Mouse (Mus musculus): Measurements from ENCODE around the gene Ttll11. TPM values are rescaled to one million over a fixed set of nuclear protein-coding genes. Genes with fewer than 3 reads are reported as not detected.

Gene Ttll11
- polyA plus RNA-seq, 1 experiment from 2014 or later: 0.86 TPM

GRCm38 (mm10) chr2:35874421-35874820 is 105.3 kb downstream of the Ttll11 start:
- no peak overlapping the region for H3K4me3 ChIP-seq
- no peak overlapping the region for H3K9ac ChIP-seq
- peaks cover 19% of the 10 kb centered on the region for H3K27me3 ChIP-seq (replicated peaks)
- 81% methylated on average over 8 of the region's 8 CpGs for WGBS
- peaks cover 19% of the 10 kb centered on the region for H3K4me1 ChIP-seq
- no peak for ATAC-seq (ENCODE audit: extremely low read depth, insufficient number of reproducible peaks, low FRiP score, low TSS enrichment)
- no peaks in the 10 kb centered on the region for H3K9me3 ChIP-seq
- H3K36me3 ChIP-seq: no peaks in the 10 kb centered on the region
- H3K4me2 ChIP-seq: no peak overlapping the region
- H3K27ac ChIP-seq (replicated peaks): no peak overlapping the region

DNA sequence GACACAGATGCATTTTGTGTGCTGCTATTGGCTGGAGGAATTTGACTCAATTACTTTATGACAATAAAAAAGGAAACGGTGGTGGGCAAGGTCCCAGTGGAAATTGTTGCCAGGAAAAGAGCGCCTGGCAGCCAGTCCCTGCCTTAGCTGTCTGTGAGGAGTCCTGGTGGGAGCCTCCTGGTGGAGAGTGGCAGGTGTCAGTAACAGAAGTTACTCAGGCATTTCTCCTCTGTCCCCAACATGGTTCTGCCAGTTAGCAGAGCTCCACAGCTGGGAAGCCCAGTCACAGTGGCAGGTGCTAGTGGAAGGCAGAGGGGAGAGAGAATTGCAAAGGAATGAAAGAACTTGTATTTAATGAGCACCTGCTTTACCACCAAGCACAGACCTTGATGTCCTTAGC is 110.5 kb downstream of the Ttll11 start:
- Histone ChIP-seq H3K27ac (replicated peaks) (no peak overlapping the region), H3K4me1 (no peaks in the 10 kb centered on the region), H3K9me3 (no peaks in the 10 kb centered on the region), H3K27me3 (replicated peaks) (peaks cover 12% of the 10 kb centered on the region), H3K4me3 (no peak overlapping the region), H3K36me3 (no peaks in the 10 kb centered on the region), H3K9ac (no peak overlapping the region), H3K4me2 (no peak overlapping the region)
- WGBS: 55% methylated on average over 2 of the region's 2 CpGs
- ATAC-seq (ENCODE audit: extremely low read depth, insufficient number of reproducible peaks, low FRiP score, low TSS enrichment): no peak

DNA sequence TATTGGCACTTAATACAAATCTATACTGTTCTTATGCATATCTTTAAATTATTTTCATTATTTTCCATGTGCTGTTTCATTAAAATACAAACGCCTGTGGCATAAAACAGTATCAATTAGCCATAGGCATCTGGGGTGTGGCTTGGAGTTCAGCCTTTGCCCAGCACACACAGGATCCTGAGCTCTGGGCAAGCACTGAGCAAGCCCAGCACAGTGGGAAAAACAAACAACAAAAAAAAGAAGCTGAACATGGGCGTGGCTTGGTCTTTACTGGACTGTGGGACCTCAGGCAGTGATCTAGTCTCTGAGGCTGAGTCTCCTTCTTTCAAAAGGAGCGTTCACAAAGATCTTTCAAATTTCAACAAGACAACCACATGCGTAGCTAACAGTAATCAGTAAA is 116.4 kb downstream of the Ttll11 start:
- H3K4me2 ChIP-seq: no peak overlapping the region
- no peaks in the 10 kb centered on the region for H3K36me3 ChIP-seq
- no peak for ATAC-seq (ENCODE audit: extremely low read depth, insufficient number of reproducible peaks, low FRiP score, low TSS enrichment)
- H3K27ac ChIP-seq (replicated peaks): no peak overlapping the region
- H3K27me3 ChIP-seq (replicated peaks): peaks cover 19% of the 10 kb centered on the region
- no peak overlapping the region for H3K9ac ChIP-seq
- H3K9me3 ChIP-seq: no peaks in the 10 kb centered on the region
- no peak overlapping the region for H3K4me3 ChIP-seq
- H3K4me1 ChIP-seq: peaks cover 26% of the 10 kb centered on the region
- 70% methylated on average over 4 of the region's 4 CpGs for WGBS

DNA sequence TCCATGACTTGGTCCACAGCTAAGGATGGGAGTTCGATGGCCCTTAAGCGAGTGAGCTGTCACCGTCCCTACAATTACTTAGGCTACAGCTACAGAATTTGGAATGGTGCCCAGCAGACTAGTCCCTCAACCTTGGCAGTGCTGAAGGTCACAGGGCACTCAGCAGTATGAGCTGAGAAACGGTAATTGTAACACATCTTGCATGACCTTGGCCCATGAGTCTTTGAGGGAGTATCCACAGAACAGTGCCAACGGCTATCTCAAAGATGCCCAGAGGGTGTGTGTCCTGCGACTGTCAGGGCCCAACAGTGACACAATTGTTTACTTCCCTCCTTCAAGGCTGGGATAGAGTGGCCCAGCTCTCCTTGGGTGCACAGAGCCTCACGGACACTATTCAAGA is 118.5 kb downstream of the Ttll11 start:
- no peaks in the 10 kb centered on the region for H3K36me3 ChIP-seq
- 47% methylated on average over 7 of the region's 7 CpGs for WGBS
- H3K4me1 ChIP-seq: peaks cover 32% of the 10 kb centered on the region
- peak overlapping the region; percentile 56 for H3K27ac ChIP-seq (replicated peaks)
- H3K4me3 ChIP-seq: no peak overlapping the region
- H3K9ac ChIP-seq: no peak overlapping the region
- H3K4me2 ChIP-seq: no peak overlapping the region
- ATAC-seq (ENCODE audit: extremely low read depth, insufficient number of reproducible peaks, low FRiP score, low TSS enrichment): no peak
- H3K9me3 ChIP-seq: no peaks in the 10 kb centered on the region
- H3K27me3 ChIP-seq (replicated peaks): peaks cover 19% of the 10 kb centered on the region

GRCm38 (mm10) chr2:35860394-35860744 is 119.3 kb downstream of the Ttll11 start:
- peak overlapping the region; percentile 38; the same call in 1 of the 2 replicates for H3K9ac ChIP-seq
- H3K27ac ChIP-seq (replicated peaks): peak overlapping the region; percentile 56; the same call in 1 of the 2 replicates
- no peaks in the 10 kb centered on the region for H3K9me3 ChIP-seq
- no peak overlapping the region for H3K4me3 ChIP-seq
- H3K27me3 ChIP-seq (replicated peaks): peaks cover 19% of the 10 kb centered on the region
- peaks cover 32% of the 10 kb centered on the region for H3K4me1 ChIP-seq
- ATAC-seq (ENCODE audit: extremely low read depth, insufficient number of reproducible peaks, low FRiP score, low TSS enrichment): no peak
- WGBS: 9% methylated on average over 10 of the region's 10 CpGs
- peak overlapping the region; percentile 14 for H3K4me2 ChIP-seq
- H3K36me3 ChIP-seq: no peaks in the 10 kb centered on the region

DNA sequence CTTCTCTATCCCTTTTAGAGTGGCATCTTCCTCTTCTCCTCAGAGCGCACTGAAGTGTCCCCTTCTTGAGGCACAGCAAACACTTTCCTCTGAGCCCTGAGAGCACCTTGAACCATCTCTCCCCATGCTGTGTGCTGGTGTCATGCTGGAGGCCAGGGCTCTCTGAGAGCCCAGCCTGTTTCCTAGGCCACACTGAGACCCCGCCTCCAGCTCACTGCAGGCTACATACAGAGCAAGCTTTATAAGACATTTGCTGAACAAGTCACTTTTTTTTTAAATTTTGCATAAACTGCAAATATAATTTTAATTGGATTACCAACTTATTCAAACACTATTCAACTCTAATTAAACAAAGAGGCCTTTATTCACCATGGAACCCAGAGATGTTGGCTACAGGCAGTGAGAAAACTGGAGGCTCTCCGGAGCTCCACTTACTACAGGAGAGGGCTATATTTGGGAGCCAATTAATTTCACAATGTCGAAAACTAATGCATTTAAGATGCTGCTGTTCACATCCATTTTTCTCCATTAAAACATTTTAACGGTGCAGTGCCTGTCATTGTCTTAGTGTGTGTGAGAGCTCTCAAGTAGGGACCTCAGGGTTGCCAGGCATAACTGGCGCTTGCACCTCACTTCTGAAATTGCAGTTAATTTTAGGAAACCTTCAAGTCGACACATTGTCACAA is 119.9 kb downstream of the Ttll11 start:
- peak overlapping the region; percentile 56; the same call in 1 of the 2 replicates for H3K27ac ChIP-seq (replicated peaks)
- WGBS: 56% methylated on average over 7 of the region's 7 CpGs
- H3K36me3 ChIP-seq: no peaks in the 10 kb centered on the region
- peak overlapping the region; percentile 14 for H3K4me2 ChIP-seq
- no peak overlapping the region; the same call in 1 of the 2 replicates for H3K9ac ChIP-seq
- H3K4me1 ChIP-seq: peaks cover 35% of the 10 kb centered on the region
- H3K9me3 ChIP-seq: no peaks in the 10 kb centered on the region
- ATAC-seq (ENCODE audit: extremely low read depth, insufficient number of reproducible peaks, low FRiP score, low TSS enrichment): no peak
- no peak overlapping the region for H3K4me3 ChIP-seq
- H3K27me3 ChIP-seq (replicated peaks): peaks cover 13% of the 10 kb centered on the region

GRCm38 (mm10) chr2:35858281-35858680 is 121.4 kb downstream of the Ttll11 start:
- Histone ChIP-seq H3K27me3 (replicated peaks) (peaks cover 4% of the 10 kb centered on the region), H3K9ac (no peak overlapping the region), H3K4me3 (no peak overlapping the region), H3K4me2 (no peak overlapping the region), H3K4me1 (peaks cover 35% of the 10 kb centered on the region), H3K9me3 (no peaks in the 10 kb centered on the region), H3K36me3 (no peaks in the 10 kb centered on the region), H3K27ac (replicated peaks) (no peak overlapping the region)
- ATAC-seq (ENCODE audit: extremely low read depth, insufficient number of reproducible peaks, low FRiP score, low TSS enrichment): no peak
- 56% methylated on average over 6 of the region's 6 CpGs for WGBS

GRCm38 (mm10) chr2:35856901-35857300 is 122.8 kb downstream of the Ttll11 start:
- no peak overlapping the region for H3K4me2 ChIP-seq
- no peak overlapping the region for H3K27ac ChIP-seq (replicated peaks)
- H3K36me3 ChIP-seq: no peaks in the 10 kb centered on the region
- H3K27me3 ChIP-seq (replicated peaks): peaks cover 7% of the 10 kb centered on the region
- no peak overlapping the region for H3K9ac ChIP-seq
- H3K4me3 ChIP-seq: no peak overlapping the region
- 76% methylated on average over 2 of the region's 2 CpGs for WGBS
- H3K9me3 ChIP-seq: no peaks in the 10 kb centered on the region
- H3K4me1 ChIP-seq: peaks cover 43% of the 10 kb centered on the region
- ATAC-seq (ENCODE audit: extremely low read depth, insufficient number of reproducible peaks, low FRiP score, low TSS enrichment): no peak

DNA sequence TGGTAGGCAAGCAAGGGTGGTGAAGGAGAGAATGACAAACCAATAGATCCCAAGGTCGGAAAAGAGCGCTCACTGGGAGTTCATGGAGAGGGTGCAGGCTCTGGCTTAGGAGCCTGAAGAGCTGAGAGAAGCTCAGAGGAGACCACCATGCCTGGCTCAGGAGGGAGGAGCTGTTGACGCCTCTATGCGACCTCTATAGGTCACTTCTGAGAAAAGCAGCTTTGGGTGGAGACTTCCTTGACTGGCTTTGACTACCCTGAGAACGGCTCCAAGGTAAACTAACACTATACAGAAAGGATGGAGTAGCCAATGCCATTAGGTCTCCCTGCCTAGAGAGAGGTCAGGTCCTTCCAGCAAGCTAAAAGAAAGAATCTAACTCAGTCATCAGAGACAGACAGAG is 124.8 kb downstream of the Ttll11 start:
- peaks cover 26% of the 10 kb centered on the region for H3K4me1 ChIP-seq
- no peak overlapping the region for H3K4me2 ChIP-seq
- H3K4me3 ChIP-seq: no peak overlapping the region
- peaks cover 20% of the 10 kb centered on the region for H3K27me3 ChIP-seq (replicated peaks)
- no peak overlapping the region for H3K27ac ChIP-seq (replicated peaks)
- no peaks in the 10 kb centered on the region for H3K9me3 ChIP-seq
- no peaks in the 10 kb centered on the region for H3K36me3 ChIP-seq
- ATAC-seq (ENCODE audit: extremely low read depth, insufficient number of reproducible peaks, low FRiP score, low TSS enrichment): no peak
- 35% methylated on average over 5 of the region's 5 CpGs for WGBS
- no peak overlapping the region for H3K9ac ChIP-seq

DNA sequence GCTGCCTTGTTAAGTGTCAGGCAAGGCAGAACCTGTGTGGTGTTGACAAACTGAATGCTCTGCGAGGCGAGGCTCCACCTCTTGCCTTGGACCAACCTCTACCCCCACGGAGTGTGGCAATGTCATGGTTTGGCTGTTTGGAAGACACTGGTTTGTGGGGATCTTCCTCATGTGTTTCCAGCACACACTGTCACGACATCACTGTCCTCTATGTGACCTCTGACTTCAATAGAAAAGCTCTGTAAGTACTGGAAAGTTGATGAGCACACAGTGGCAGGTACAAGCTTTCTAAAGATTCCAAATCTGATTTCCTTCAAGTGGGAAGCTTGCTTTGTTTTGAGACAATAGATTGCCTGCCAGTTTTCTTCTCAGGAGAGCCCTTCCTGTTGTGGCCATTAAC is 126.7 kb downstream of the Ttll11 start:
- no peak overlapping the region for H3K4me3 ChIP-seq
- H3K4me1 ChIP-seq: peaks cover 15% of the 10 kb centered on the region
- no peak overlapping the region for H3K4me2 ChIP-seq
- H3K27ac ChIP-seq (replicated peaks): no peak overlapping the region
- H3K9ac ChIP-seq: no peak overlapping the region
- H3K27me3 ChIP-seq (replicated peaks): peaks cover 22% of the 10 kb centered on the region
- no peaks in the 10 kb centered on the region for H3K36me3 ChIP-seq
- no peaks in the 10 kb centered on the region for H3K9me3 ChIP-seq
- WGBS: 44% methylated on average over 4 of the region's 4 CpGs
- ATAC-seq (ENCODE audit: extremely low read depth, insufficient number of reproducible peaks, low FRiP score, low TSS enrichment): no peak

DNA sequence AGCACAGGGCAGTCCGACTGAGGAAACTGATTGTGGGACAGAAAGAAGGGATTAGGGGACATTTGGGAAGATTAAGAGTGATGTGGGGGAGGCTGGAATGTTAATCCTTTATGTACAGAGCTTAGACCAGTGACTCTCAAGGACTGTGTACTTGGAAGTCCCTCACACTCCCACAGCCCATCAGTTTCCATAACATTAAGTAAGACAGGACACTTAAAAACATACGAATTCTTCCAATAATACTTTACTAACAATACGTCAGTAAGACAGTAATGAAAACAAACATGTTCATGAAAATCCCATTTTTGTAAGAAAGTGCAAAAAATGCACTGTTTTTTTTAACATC is 127.6 kb downstream of the Ttll11 start:
- no peak overlapping the region for H3K4me3 ChIP-seq
- H3K36me3 ChIP-seq: no peaks in the 10 kb centered on the region
- 63% methylated on average over 3 of the region's 3 CpGs for WGBS
- H3K27ac ChIP-seq (replicated peaks): no peak overlapping the region
- peaks cover 12% of the 10 kb centered on the region for H3K4me1 ChIP-seq
- ATAC-seq (ENCODE audit: extremely low read depth, insufficient number of reproducible peaks, low FRiP score, low TSS enrichment): no peak
- no peak overlapping the region for H3K9ac ChIP-seq
- peaks cover 22% of the 10 kb centered on the region for H3K27me3 ChIP-seq (replicated peaks)
- no peaks in the 10 kb centered on the region for H3K9me3 ChIP-seq
- no peak overlapping the region for H3K4me2 ChIP-seq

DNA sequence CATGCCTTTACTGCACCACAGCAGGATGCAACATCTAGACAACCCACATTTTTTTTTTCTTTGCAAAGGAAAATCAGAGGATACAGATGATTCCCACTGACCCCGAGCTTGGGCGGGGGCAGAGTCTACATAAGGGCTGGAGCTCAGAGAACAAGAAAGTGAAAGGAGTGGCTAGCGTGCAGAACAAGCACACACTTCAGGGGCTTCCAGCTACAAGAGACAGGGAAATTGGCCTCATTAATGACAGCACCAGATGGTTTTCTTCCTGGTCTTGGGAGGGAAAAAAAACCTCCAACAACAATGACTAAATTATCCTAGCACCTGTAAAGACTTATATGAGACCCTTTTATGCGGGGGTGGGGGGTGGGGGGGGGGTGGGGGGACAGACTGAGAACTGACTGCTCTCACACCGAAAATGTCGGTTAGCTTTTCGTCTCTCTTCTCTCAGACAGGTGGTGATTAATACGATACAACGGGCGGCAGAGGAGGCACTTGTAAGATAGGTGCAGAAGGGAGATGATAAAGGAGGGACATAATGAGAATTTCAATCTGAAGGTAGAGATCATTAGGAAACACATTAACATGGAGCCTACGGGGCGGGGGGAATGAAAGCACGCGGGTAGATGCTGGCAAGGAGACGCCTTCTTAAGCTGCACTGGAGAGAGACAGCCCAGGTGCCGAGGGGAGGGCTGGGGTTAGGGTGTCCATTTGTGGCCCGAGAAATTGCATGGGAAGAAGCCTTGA is 128.1 kb downstream of the Ttll11 start:
- H3K27me3 ChIP-seq (replicated peaks): peaks cover 22% of the 10 kb centered on the region

More for the DNA sequence above, 128.1 kb downstream of the Ttll11 start:
- ATAC-seq (ENCODE audit: extremely low read depth, insufficient number of reproducible peaks, low FRiP score, low TSS enrichment): no peak
- H3K9ac ChIP-seq: no peak overlapping the region
- no peaks in the 10 kb centered on the region for H3K9me3 ChIP-seq
- no peak overlapping the region for H3K27ac ChIP-seq (replicated peaks)
- 55% methylated on average over 17 of the region's 17 CpGs for WGBS
- no peak overlapping the region for H3K4me2 ChIP-seq
- H3K4me3 ChIP-seq: no peak overlapping the region
- peaks cover 12% of the 10 kb centered on the region for H3K4me1 ChIP-seq
- no peaks in the 10 kb centered on the region for H3K36me3 ChIP-seq

Measured in heart, embryonic 13.5 days (tissue).